Mouse (Mus musculus): ENCODE measurements at regions not wholly inside any gene's neighbourhood (a gene's known extent, or its start where the extent isn't known, plus 50 kb on each side); places are given as distances from the start of the nearest gene placed in this dataset.
"Not testable (repeated sequence)": the region's sequence is repeated elsewhere in the genome, so short reads cannot be mapped to it uniquely, and the experiment has no call there.

- DNase-seq: not testable (repeated sequence)
Observed at GRCm38 (mm10) chr10:85731163-85731562, 98.1 kb upstream of the Pwp1 start.

DNA sequence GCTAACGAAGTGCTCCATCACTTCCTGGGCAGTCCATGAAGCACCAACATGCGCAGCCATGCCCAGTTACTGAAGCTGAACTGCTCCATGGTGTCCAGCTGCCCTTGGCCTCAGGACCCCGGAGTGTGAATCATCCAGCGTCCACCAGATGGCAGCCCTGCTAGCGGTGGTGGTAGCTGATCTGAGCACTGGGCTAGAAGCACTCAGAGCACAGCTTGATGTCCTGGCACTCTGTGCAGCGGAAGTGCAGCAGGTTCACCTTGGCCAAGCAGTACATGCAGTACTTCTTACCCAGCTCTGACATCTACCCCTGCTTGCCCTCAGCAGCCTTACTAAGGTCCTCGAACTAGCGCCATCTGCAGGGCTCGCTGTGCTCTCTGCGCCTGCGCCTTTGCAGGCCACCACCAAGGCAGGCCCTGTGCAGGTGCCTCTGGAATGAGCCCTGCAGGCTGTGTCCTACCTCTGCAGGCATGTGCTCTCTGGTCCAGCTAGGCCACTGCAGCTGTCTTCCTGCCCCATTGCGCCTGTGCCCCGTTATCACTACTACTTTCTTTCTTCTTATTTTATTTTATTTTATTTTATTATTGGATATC lies 97.4 kb upstream of the Pwp1 start:
- not testable (repeated sequence) for DNase-seq

DNA sequence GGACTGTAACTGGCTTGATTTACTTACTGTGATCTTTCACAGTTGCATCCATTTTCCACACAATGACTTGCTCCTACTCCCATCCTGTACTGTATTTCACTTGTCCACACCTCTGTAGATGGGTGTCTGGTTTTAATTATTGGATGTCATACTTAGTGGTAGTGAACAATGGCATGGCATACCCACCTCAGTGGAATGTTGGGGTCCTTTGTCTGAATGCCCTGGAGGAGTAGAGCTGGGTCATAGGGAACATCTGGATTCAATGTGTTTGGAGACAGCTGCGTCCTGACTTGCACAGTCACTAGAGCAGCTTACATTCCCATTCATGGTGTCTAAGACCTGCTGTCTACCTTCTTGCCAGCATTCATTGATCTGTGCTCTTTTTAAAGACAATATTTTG lies 91.5 kb upstream of the Pwp1 start:
- no peak for DNase-seq

DNA sequence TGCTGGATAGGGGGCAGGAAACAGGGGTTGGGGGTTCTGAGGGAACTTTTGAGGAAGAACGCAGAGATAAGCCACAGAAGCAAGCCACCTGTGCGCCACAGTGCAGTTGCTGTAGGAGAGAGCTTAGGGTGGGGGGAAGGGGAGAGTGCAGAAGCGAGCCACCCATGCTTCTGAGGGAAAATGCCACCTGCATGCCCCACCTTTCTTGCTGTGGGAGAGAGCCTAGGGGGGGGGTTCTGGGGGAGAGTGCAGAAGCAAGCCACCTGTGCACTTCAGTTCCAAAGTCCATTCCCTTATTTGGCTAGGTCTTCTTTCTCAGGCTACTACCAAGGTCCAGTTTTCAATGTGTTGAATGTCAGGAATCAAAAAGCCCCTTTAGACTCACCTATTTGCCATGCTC lies 90.3 kb upstream of the Pwp1 start:
- no peak for DNase-seq

DNA sequence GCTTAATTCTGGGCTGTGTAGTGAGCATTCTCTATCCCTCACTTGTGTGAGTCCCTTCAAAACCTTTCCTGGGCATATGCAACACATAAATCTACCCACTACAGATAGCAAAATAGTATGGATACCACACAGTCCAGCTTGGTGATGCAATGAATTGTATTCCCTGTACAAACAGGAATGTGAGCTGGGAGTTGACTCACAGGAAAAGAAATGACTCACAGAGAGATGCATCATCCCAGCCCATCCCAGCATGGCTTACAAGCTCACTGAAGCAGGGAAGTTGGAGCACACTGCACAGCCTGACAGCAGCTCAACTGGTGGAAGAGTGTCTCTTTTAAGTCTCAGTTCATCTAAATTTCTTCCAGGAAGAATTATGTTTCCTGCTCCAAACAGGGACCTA lies 89.7 kb upstream of the Pwp1 start:
- DNase-seq: peak; percentile 7 to 14

DNA sequence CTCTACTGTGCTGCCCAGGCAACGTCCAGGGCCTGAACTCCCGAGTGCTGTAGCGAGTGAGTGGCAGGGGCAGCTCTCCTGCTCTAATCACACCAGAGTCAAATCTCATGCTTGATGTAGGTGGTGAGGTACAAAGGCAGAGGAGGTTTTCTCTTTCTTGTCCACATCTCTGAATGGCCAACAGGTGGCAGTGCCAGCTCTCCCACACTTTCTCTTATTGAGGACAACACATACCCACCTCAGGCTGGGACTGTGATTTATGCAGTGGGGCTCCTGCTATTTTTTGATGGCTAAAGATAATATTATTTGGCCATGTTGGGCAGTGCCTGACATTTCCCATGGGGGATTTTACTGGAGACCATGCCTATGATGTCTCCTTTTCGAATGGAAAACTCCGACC lies 87.3 kb upstream of the Pwp1 start:
- no peak for DNase-seq

DNA sequence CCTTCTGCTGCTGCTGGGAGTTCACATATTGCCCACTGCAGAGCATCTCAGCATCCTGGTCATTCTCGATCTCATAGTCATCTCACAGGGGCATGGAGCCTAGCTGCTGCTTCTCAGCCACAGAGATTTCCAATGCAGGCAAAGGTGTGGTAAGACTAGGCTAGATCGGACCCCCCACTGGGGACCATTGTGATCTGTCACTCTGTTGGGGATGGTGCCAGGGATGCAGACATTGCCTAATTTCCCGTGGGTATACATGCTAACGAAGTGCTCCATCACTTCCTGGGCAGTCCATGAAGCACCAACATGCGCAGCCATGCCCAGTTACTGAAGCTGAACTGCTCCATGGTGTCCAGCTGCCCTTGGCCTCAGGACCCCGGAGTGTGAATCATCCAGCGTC lies 83.9 kb upstream of the Pwp1 start:
- not testable (repeated sequence) for DNase-seq

DNA sequence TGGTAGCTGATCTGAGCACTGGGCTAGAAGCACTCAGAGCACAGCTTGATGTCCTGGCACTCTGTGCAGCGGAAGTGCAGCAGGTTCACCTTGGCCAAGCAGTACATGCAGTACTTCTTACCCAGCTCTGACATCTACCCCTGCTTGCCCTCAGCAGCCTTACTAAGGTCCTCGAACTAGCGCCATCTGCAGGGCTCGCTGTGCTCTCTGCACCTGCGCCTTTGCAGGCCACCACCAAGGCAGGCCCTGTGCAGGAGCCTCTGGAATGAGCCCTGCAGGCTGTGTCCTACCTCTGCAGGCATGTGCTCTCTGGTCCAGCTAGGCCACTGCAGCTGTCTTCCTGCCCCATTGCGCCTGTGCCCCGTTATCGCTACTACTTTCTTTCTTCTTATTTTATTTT lies 83.5 kb upstream of the Pwp1 start:
- DNase-seq: not testable (repeated sequence)

DNA sequence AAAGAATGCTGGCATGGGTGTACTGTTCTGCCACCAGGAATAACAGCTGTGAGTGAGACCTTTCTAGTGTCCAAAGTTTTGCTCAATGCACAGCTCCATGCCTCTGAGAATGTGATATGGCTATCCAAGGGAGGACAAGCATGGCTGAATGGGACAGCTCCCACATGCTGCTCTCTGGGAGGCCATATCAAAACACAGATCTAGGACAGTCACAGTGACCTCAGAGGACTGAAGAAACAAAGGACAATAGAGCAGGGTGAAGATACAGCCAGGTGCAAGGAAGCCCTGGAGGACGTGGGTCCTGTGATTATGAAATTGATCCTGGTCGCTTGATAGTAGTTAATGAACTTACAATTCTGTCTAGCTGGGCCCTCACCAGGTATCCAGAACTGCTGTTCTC lies 79.7 kb upstream of the Pwp1 start:
- not testable (repeated sequence) for DNase-seq

DNA sequence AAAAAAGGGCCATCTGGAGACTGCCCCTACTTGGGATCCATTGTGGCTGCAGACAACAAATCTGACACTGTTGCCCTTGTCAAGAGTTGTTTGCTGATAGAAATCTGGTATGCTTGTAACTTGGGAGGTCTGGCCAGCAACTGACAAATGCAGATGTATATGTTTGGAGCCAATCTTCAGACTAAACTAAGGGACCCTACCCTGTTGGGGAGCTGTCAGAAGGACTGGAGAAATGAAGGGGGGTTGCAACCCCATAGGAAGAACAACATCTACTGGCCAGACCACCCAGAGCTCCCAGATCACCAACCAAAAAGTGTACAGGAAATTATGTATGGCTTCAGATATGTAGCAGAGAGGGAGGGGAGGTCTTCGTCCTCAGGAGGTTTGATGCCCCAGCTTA lies 54.3 kb upstream of the Pwp1 start:
- DNase-seq: no peak
